Mouse (Mus musculus): Measurements from ENCODE around the gene Iltifb.
"Not testable (repeated sequence)": the region's sequence is repeated elsewhere in the genome, so short reads cannot be mapped to it uniquely, and the experiment has no call there.

- TF ChIP-seq CTCF, POLR2A (IDR thresholded peaks at IDR 0.05; ENCODE audit: insufficient read depth, low read depth, low read length): not testable (repeated sequence)
Measured at GRCm38 (mm10) chr10:118337731-118338130, 42.9 kb upstream of the Iltifb start, which contains the start of gene Gm9045.

Measured in olfactory bulb, adult 2 months (tissue).